Mouse (Mus musculus): ENCODE measurements around the gene Mpp2.

DNA sequence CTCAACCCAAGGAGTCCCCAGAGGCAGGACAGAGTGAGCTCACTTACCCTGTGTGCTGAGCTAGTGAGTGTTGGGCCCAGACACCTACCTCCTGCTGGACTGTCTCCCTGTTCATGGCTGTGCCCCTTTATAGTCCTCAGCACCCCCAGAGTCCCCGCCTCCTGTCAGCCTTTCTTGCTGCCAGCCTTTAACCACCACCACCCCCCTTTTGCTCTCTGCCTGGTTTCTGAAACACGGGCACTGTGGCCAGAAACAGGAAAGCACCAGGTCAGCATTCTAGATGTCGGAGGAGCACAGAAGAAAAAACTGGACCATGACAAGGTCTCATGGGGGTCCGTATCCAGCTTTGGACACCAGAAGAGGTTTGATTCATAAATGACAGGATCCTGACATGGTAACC is 12.9 kb upstream of the Mpp2 start, which contains the start of gene Ppy:
- TF ChIP-seq TAL1 (IDR thresholded peaks at IDR 0.05; ENCODE audit: low read length), result no peak
- TF ChIP-seq GATA1 (IDR thresholded peaks at IDR 0.05; ENCODE audit: low read length), result no peak
